Mouse (Mus musculus) stomach, postnatal 0 days (tissue): ENCODE data around the gene Mvp.

Experiments used
- CTCF ChIP-seq: IDR thresholded peaks from 2 replicates; pipeline ENCODE4 v1.5.1; 2016; ENCODE audit warnings: antibody characterized with exemption, low read depth, mild to moderate bottlenecking, moderate library complexity
- EP300 ChIP-seq: optimal IDR thresholded peaks from 2 replicates; pipeline ENCODE3; 2016; ENCODE audit warnings: antibody characterized with exemption

DNA sequence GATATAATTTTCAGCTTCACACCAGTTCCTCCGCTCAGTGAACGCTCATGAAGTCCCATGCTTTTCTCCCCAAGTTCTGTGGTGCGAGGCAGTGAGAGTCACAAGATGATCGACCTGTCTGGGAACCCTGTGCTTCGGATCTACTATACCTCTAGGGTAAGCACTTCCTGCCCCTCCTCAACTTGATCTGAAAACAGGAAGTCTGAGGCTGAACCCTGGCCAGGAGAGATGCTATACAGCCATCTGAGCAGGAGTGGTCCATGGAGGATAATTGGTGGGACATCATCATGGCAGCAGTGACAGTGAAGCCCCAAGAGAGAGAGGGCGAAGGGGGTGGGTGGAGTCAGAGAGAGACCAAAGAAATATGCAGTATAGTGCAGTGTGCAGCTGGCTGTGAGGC lies 35.6 kb downstream of the Mvp start:
- TF ChIP-seq EP300: no peak
- TF ChIP-seq CTCF: no peak
